Mouse (Mus musculus) embryonic fibroblast, embryonic 13.5 days (primary cell): ENCODE data around the gene Cdk5rap2.

Experiments used
- CTCF ChIP-seq: IDR thresholded peaks from 2 replicates; pipeline ENCODE4 v1.5.1; 2011; ENCODE audit warnings: mild to moderate bottlenecking, control low read depth, low read length, moderate library complexity, borderline replicate concordance; ENCODE audit not compliant: insufficient read depth
- POLR2A ChIP-seq: IDR thresholded peaks from 2 replicates; pipeline ENCODE4 v1.6.1; 2011; ENCODE audit warnings: low read depth, mild to moderate bottlenecking, control low read depth, low read length, moderate library complexity

GRCm38 (mm10) chr4:70412126-70412525 is 1.9 kb upstream of the Cdk5rap2 start:
- no peak for TF ChIP-seq CTCF
- no peak for TF ChIP-seq POLR2A
